Mouse (Mus musculus) thymus, adult 2 months (tissue): ENCODE data around the gene Mrtfa.

Experiments
- CTCF ChIP-seq: fragments of 200-500 bp; IDR thresholded peaks from 2 replicates; pipeline ENCODE4 v1.5.1; 2012; ENCODE audit warnings: mild to moderate bottlenecking, control low read depth, low read length, moderate library complexity, borderline replicate concordance; ENCODE audit not compliant: control insufficient read depth, poor library complexity, insufficient read depth; ENCODE audit errors: extremely low read depth
- POLR2A ChIP-seq: fragments of 200-500 bp; IDR thresholded peaks from 2 replicates; pipeline ENCODE4 v1.6.1; 2012; ENCODE audit warnings: mild to moderate bottlenecking, low read length, control low read depth, moderate library complexity; ENCODE audit not compliant: control insufficient read depth, poor library complexity, insufficient read depth; ENCODE audit errors: extremely low read depth

GRCm38 (mm10) chr15:81046061-81046460, 144.5 kb downstream of the Mrtfa start:
- no peak for TF ChIP-seq POLR2A
- TF ChIP-seq CTCF: no peak
